ENCODE assay signal across 11 mouse cellular contexts in the genomic region with DNA sequence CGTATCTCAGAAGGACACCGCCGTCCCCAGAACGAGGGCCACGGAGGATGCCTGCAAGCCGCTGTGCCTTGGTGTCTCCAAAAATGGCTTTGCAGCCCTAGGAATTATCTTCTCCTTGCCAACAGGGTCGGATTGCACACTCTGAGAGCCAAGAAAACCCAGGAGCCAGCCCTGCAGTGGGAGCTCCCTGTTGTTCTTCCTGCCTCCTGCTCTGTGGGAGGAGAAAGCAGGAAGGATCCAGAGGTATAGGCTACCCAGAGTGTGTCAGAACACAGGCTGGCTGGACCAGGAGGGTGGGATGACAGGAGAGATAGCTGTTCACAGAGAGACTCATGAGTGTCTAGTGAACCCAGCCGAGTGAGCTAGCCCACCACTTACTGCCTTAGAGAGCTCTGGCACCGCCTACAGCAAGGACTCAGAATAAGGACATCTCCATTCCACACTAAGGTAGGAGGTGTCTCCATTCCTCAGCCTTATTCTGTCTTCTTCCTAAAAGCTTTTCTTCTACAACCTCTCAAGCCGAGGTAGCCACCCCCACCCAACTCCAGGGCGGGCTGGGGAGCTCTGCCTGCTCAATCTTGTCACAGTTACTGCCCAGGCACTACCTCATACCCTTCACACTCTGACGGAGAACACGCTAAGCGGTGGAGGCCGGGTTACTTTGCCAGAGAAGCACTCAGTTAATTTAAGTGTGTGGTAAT. TPM values are rescaled to one million over a fixed set of nuclear protein-coding genes. Genes with fewer than 3 reads are reported as not detected.
DNase-seq lines count a peak whose midpoint lies in the region; ATAC-seq and TF ChIP-seq lines count a peak whose summit lies in the region.
"Had no signal": no experiment of that assay in that cellular context is flagged by ENCODE, and none has a peak within 500 bp of the region (broad histone marks: within the 10 kb centered on the region; RNA-seq: fewer than 3 reads in every experiment).

No protein-coding gene starts in this region.

- 68% methylated on average over 15 of the region's 15 CpGs for WGBS in kidney, adult 2 months
- 39% methylated on average over 15 of the region's 15 CpGs for WGBS in heart, postnatal 0 days
- 80% methylated on average over 15 of the region's 15 CpGs for WGBS in stomach, embryonic 16.5 days

- peak overlapping the region; percentile 13 for H3K27ac ChIP-seq in kidney, adult 2 months (ENCODE audit: insufficient read depth, low read depth, low read length)
- H3K27ac ChIP-seq in heart, postnatal 0 days (ENCODE audit: low read depth) = peak overlapping the region; percentile 92
- peak overlapping the region; percentile 69 for H3K27ac ChIP-seq in stomach, embryonic 16.5 days (ENCODE audit: low read length)
- H3K27ac ChIP-seq: hindbrain, embryonic 12.5 days had no signal

- H3K9me3 ChIP-seq in heart, postnatal 0 days (replicated peaks; ENCODE audit: control insufficient read depth, low read length) = no peaks in the 10 kb centered on the region
- no peaks in the 10 kb centered on the region for H3K9me3 ChIP-seq in stomach, embryonic 16.5 days (replicated peaks; ENCODE audit: control insufficient read depth, low read length)
- H3K9me3 ChIP-seq: G1E; hindbrain, embryonic 12.5 days had no signal

- no peak for ATAC-seq in heart, postnatal 0 days (ENCODE audit: insufficient read depth, low read depth)
- no peak for ATAC-seq in stomach, embryonic 16.5 days (ENCODE audit: insufficient read depth, low FRiP score)

- no peak for TF ChIP-seq CTCF in kidney, adult 2 months (conservative IDR thresholded peaks at IDR 0.05; ENCODE audit: insufficient read depth, insufficient read length, low read depth, low read length)
- TF ChIP-seq CTCF in heart, postnatal 0 days (IDR thresholded peaks at IDR 0.05; ENCODE audit: low read depth) = no peak

- H3K4me2 ChIP-seq in heart, postnatal 0 days (ENCODE audit: low read depth, low read length) = peak overlapping the region; percentile 28; the same call in 1 of the 2 replicates
- no peak overlapping the region for H3K4me2 ChIP-seq in stomach, embryonic 16.5 days (ENCODE audit: low read depth, low read length)
- H3K4me2 ChIP-seq: hindbrain, embryonic 12.5 days had no signal

- no peak for TF ChIP-seq EP300 in heart, postnatal 0 days (IDR thresholded peaks at IDR 0.05; ENCODE audit: low read depth)

- H3K4me1 ChIP-seq in kidney, adult 2 months (ENCODE audit: control insufficient read depth, insufficient read depth, low read length) = peaks cover 52% of the 10 kb centered on the region
- H3K4me1 ChIP-seq in heart, postnatal 0 days (ENCODE audit: control insufficient read depth, insufficient read depth) = peaks cover 80% of the 10 kb centered on the region
- H3K4me1 ChIP-seq in stomach, embryonic 16.5 days (ENCODE audit: control insufficient read depth, insufficient read depth, low read length) = peaks cover 52% of the 10 kb centered on the region

- peak overlapping the region; percentile 44; the same call in 1 of the 2 replicates for H3K9ac ChIP-seq in heart, postnatal 0 days (replicated peaks; ENCODE audit: low read depth, low read length)
- no peak overlapping the region for H3K9ac ChIP-seq in stomach, embryonic 16.5 days (ENCODE audit: low read length)
- H3K9ac ChIP-seq: hindbrain, embryonic 12.5 days had no signal

- no peak for TF ChIP-seq POLR2A in kidney, adult 2 months (IDR thresholded peaks at IDR 0.05; ENCODE audit: low read depth, low read length)

- no peak overlapping the region for H3K4me3 ChIP-seq in kidney, adult 2 months (ENCODE audit: insufficient read depth, low read depth, low read length)
- peak overlapping the region; percentile 3; the same call in 1 of the 2 replicates for H3K4me3 ChIP-seq in heart, postnatal 0 days (ENCODE audit: low read depth, low read length)
- no peak overlapping the region for H3K4me3 ChIP-seq in stomach, embryonic 16.5 days (replicated peaks; ENCODE audit: low read length)
- H3K4me3 ChIP-seq: hindbrain, embryonic 12.5 days had no signal

- DNase-seq in kidney, adult 2 months = no peak
- DNase-seq in kidney, postnatal 10 days = no peak
- peak; percentile 53 to 55 for DNase-seq in right cerebral cortex, adult 2 months (ENCODE audit: low spot score in 2 of 2)
- no peak for DNase-seq in right cerebral cortex, postnatal 10 days (ENCODE audit: low spot score in 2 of 2)
- peak; percentile 32 for DNase-seq in heart, postnatal 0 days (ENCODE audit: low spot score)
- no peak for DNase-seq in cerebellum, postnatal 36 days
- DNase-seq in thymus, postnatal 0 days (ENCODE audit: low spot score) = no peak
- DNase-seq: thymus, postnatal 25 days had no signal

- no peaks in the 10 kb centered on the region for H3K36me3 ChIP-seq in kidney, adult 2 months (ENCODE audit: control insufficient read depth, insufficient read depth, low read length)
- H3K36me3 ChIP-seq in heart, postnatal 0 days (replicated peaks; ENCODE audit: control insufficient read depth, insufficient read depth, low read length) = no peaks in the 10 kb centered on the region
- no peaks in the 10 kb centered on the region for H3K36me3 ChIP-seq in stomach, embryonic 16.5 days (ENCODE audit: control insufficient read depth, insufficient read depth, low read length)
- H3K36me3 ChIP-seq: G1E; hindbrain, embryonic 12.5 days had no signal

- no peaks in the 10 kb centered on the region for H3K27me3 ChIP-seq in kidney, adult 2 months (replicated peaks; ENCODE audit: control insufficient read depth, insufficient read depth, low read length)
- H3K27me3 ChIP-seq in heart, postnatal 0 days (ENCODE audit: control insufficient read depth, insufficient read depth, low read length) = no peaks in the 10 kb centered on the region
- H3K27me3 ChIP-seq in stomach, embryonic 16.5 days (ENCODE audit: control insufficient read depth, insufficient read depth, low read length) = no peaks in the 10 kb centered on the region
- H3K27me3 ChIP-seq: hindbrain, embryonic 12.5 days had no signal

RNA-seq across cellular contexts. Expression of a gene that starts 48.0 kb away (rescaled TPM):
- polyA plus RNA-seq in kidney, adult 2 months (2012; rRNA removed) = 31.1 and 35.3 TPM in 2 replicates
- total RNA-seq in heart, postnatal 0 days (2014; rRNA removed; ENCODE audit: low replicate concordance) = 27.9 and 32.3 TPM in 2 replicates
- polyA plus RNA-seq in heart, postnatal 0 days (2015; fragmentation: Nextera tagmentation; extraction: Ambion mirVana) = 22.0 and 23.4 TPM in 2 replicates
- polyA plus RNA-seq in stomach, embryonic 16.5 days (2015; fragmentation: Nextera tagmentation; extraction: Ambion mirVana) = 21.3 and 22.0 TPM in 2 replicates
- 6.1 and 6.2 TPM in 2 replicates for polyA plus RNA-seq in thymus, postnatal 0 days (2015; fragmentation: Nextera tagmentation; extraction: Ambion mirVana)

Comparison
In these comparisons a context has a peak if more than half of its experiments do, and no peak if none do; other contexts are left out.
1. DNase-seq: peak in right cerebral cortex, adult 2 months (2 of 2) and heart, postnatal 0 days (single experiment); none in kidney, adult 2 months (single experiment), kidney, postnatal 10 days (single experiment), right cerebral cortex, postnatal 10 days (0 of 2), cerebellum, postnatal 36 days (0 of 2) and thymus, postnatal 0 days (single experiment).
2. H3K27ac ChIP-seq: peak in every context shown above with its lines; median percentile 92 in heart, postnatal 0 days; 69 in stomach, embryonic 16.5 days; 13 in kidney, adult 2 months.